23 mouse cellular contexts compared by ENCODE assay signal in the genomic region with DNA sequence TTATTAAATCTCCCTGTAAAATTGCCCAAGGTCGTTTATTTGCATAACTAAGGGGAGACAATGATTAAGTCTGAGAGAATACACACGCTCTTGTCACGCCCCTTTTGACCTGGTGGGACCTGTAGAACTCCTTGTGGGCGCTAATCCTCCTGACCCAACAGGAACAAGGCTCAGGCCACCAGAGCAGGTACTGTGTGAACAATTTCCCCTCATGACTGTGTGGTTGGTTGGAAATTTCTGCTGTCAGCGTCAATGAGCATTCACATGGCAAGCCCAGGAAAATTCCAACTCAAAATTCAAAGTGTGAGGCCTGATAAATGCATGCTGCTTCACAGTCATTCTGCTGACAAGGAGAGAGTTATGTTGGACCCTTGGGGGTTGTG.
A peak's percentile ranks its signal among the peaks of the same experiment; 100 is the strongest.
DNase-seq lines count a peak whose midpoint lies in the region; ATAC-seq and TF ChIP-seq lines count a peak whose summit lies in the region.
"Had no signal": no experiment of that assay in that cellular context is flagged by ENCODE, and none has a peak within 500 bp of the region (broad histone marks: within the 10 kb centered on the region; RNA-seq: fewer than 3 reads in every experiment).

No protein-coding gene starts in this region.

- no peak overlapping the region for H3K4me3 ChIP-seq in kidney, embryonic 15.5 days (replicated peaks)
- no peak overlapping the region for H3K4me3 ChIP-seq in midbrain, embryonic 11.5 days (ENCODE audit: low read depth, low read length)
- H3K4me3 ChIP-seq in midbrain, embryonic 10.5 days, result no peak overlapping the region
- no peak overlapping the region for H3K4me3 ChIP-seq in ES-E14 (ENCODE audit: insufficient read depth in 1 of 2, low read depth in 1 of 2, low read length in 2 of 2, poor library complexity in 1 of 2, severe bottlenecking in 1 of 2)
- H3K4me3 ChIP-seq in midbrain, postnatal 0 days (ENCODE audit: low read depth, low read length), result no peak overlapping the region
- H3K4me3 ChIP-seq: embryonic facial prominence, embryonic 10.5 days; heart, embryonic 12.5 days; layer of hippocampus, adult 2 months; limb, embryonic 13.5 days; liver, embryonic 13.5 days had no signal

- DNase-seq in kidney, adult 18-20 months, result peak; percentile 20
- DNase-seq in midbrain, embryonic 11.5 days (ENCODE audit: low spot score, missing footprints), result peak; percentile 61
- no peak for DNase-seq in midbrain, embryonic 10.5 days (ENCODE audit: low spot score)
- DNase-seq in ES-E14 (ENCODE audit: low read depth, low spot score), result peak; percentile 26
- DNase-seq in midbrain, postnatal 0 days (ENCODE audit: low spot score), result no peak
- no peak for DNase-seq in spleen, adult 18-20 months
- DNase-seq: adrenal gland, adult 2 months; cerebellum, adult 11 months; cerebellum, adult 9-11 months; forebrain, postnatal 0 days; gastrocnemius, postnatal 25 days; heart, adult 18-20 months; heart, postnatal 10 days; layer of hippocampus, postnatal 36 days; liver, embryonic 13.5 days; lung, adult 2 months; lung, postnatal 14 days had no signal

- in situ Hi-C loops in ES-E14 (cut with MboI; ENCODE audit: low sequenced_read_pairs in 2 of 2, unreplicated experiment in 2 of 2), result no loop called here

- no peak overlapping the region for H3K27ac ChIP-seq in kidney, embryonic 15.5 days
- H3K27ac ChIP-seq in midbrain, embryonic 11.5 days (ENCODE audit: low read depth, low read length), result no peak overlapping the region
- H3K27ac ChIP-seq in midbrain, embryonic 10.5 days (replicated peaks), result no peak overlapping the region
- no peak overlapping the region; the same call in 1 of the 2 replicates for H3K27ac ChIP-seq in ES-E14 (ENCODE audit: insufficient read depth, low read depth, low read length, poor library complexity, severe bottlenecking)
- peak overlapping the region; percentile 18; the same call in 1 of the 2 replicates for H3K27ac ChIP-seq in midbrain, postnatal 0 days (ENCODE audit: low read depth, low read length)
- H3K27ac ChIP-seq: layer of hippocampus, adult 2 months; limb, embryonic 13.5 days; liver, embryonic 13.5 days had no signal

- no peak overlapping the region for H3K9ac ChIP-seq in kidney, embryonic 15.5 days
- H3K9ac ChIP-seq in midbrain, embryonic 11.5 days (ENCODE audit: low read length), result no peak overlapping the region
- no peak overlapping the region for H3K9ac ChIP-seq in ES-E14 (ENCODE audit: insufficient read depth, low read depth, low read length, poor library complexity, severe bottlenecking)
- H3K9ac ChIP-seq in midbrain, postnatal 0 days (replicated peaks; ENCODE audit: low read length, poor library complexity, severe bottlenecking), result no peak overlapping the region
- H3K9ac ChIP-seq: forebrain, postnatal 0 days; heart, embryonic 12.5 days; limb, embryonic 13.5 days; liver, embryonic 13.5 days had no signal

- ATAC-seq in kidney, embryonic 15.5 days (replicated peaks; ENCODE audit: low FRiP score), result no peak
- ATAC-seq in midbrain, embryonic 11.5 days (ENCODE audit: low FRiP score), result no peak
- ATAC-seq in midbrain, postnatal 0 days (ENCODE audit: low FRiP score), result no peak
- ATAC-seq: forebrain, postnatal 0 days; inflammation-experienced regulatory T-cells, adult 6 months had no signal

- H3K4me2 ChIP-seq in kidney, embryonic 15.5 days, result no peak overlapping the region
- no peak overlapping the region for H3K4me2 ChIP-seq in midbrain, embryonic 11.5 days
- no peak overlapping the region for H3K4me2 ChIP-seq in midbrain, postnatal 0 days (ENCODE audit: low read depth, low read length, poor library complexity, severe bottlenecking)
- H3K4me2 ChIP-seq: heart, embryonic 12.5 days; limb, embryonic 13.5 days; liver, embryonic 13.5 days had no signal

- WGBS in kidney, embryonic 15.5 days, result 56% methylated on average over 5 of the region's 5 CpGs
- 36% methylated on average over 5 of the region's 5 CpGs for WGBS in midbrain, embryonic 11.5 days
- WGBS in midbrain, embryonic 10.5 days, result 34% methylated on average over 5 of the region's 5 CpGs
- 32% methylated on average over 5 of the region's 5 CpGs for WGBS in midbrain, postnatal 0 days

- H3K4me1 ChIP-seq in kidney, embryonic 15.5 days, result peaks cover 16% of the 10 kb centered on the region
- H3K4me1 ChIP-seq in midbrain, embryonic 11.5 days (ENCODE audit: control insufficient read depth, insufficient read depth, low read length), result peaks cover 15% of the 10 kb centered on the region
- H3K4me1 ChIP-seq in midbrain, embryonic 10.5 days, result peaks cover 71% of the 10 kb centered on the region
- H3K4me1 ChIP-seq in ES-E14 (ENCODE audit: control insufficient read depth in 2 of 2, insufficient read depth in 2 of 2, low read length in 2 of 2, poor library complexity in 1 of 2), result peaks cover 5 to 22% of the 10 kb centered on the region in 2 experiments; a peak in 3 of 4 replicates
- 0 out of 2 replicates have a peak, but pooled peaks cover 2% of the 10 kb centered on the region for H3K4me1 ChIP-seq in midbrain, postnatal 0 days (ENCODE audit: insufficient read depth, low read length)
- H3K4me1 ChIP-seq: heart, embryonic 12.5 days had no signal

- no peaks in the 10 kb centered on the region for H3K27me3 ChIP-seq in kidney, embryonic 15.5 days
- H3K27me3 ChIP-seq in midbrain, embryonic 11.5 days (ENCODE audit: control insufficient read depth, insufficient read depth, low read length), result no peaks in the 10 kb centered on the region
- H3K27me3 ChIP-seq in midbrain, embryonic 10.5 days (ENCODE audit: low read depth, poor library complexity, severe bottlenecking), result no peaks in the 10 kb centered on the region
- H3K27me3 ChIP-seq in midbrain, postnatal 0 days (ENCODE audit: insufficient read depth, low read length), result no peaks in the 10 kb centered on the region
- H3K27me3 ChIP-seq: heart, embryonic 12.5 days; limb, embryonic 13.5 days; liver, embryonic 13.5 days had no signal

- H3K36me3 ChIP-seq in kidney, embryonic 15.5 days, result no peaks in the 10 kb centered on the region
- no peaks in the 10 kb centered on the region for H3K36me3 ChIP-seq in midbrain, embryonic 11.5 days (ENCODE audit: control insufficient read depth, insufficient read depth, low read length)
- no peaks in the 10 kb centered on the region for H3K36me3 ChIP-seq in midbrain, embryonic 10.5 days
- H3K36me3 ChIP-seq in ES-E14 (ENCODE audit: control insufficient read depth, insufficient read depth, low read length, poor library complexity, severe bottlenecking), result no peaks in the 10 kb centered on the region
- H3K36me3 ChIP-seq in midbrain, postnatal 0 days (ENCODE audit: insufficient read depth, low read length), result no peaks in the 10 kb centered on the region
- H3K36me3 ChIP-seq: embryonic facial prominence, embryonic 10.5 days; heart, embryonic 12.5 days; limb, embryonic 13.5 days; liver, embryonic 13.5 days had no signal

- no peak for TF ChIP-seq CTCF in midbrain, postnatal 0 days (IDR thresholded peaks at IDR 0.05)

- H3K9me3 ChIP-seq in kidney, embryonic 15.5 days (replicated peaks), result no peaks in the 10 kb centered on the region
- H3K9me3 ChIP-seq in midbrain, embryonic 11.5 days (ENCODE audit: control insufficient read depth, low read length), result no peaks in the 10 kb centered on the region
- H3K9me3 ChIP-seq in midbrain, embryonic 10.5 days (replicated peaks), result no peaks in the 10 kb centered on the region
- no peaks in the 10 kb centered on the region for H3K9me3 ChIP-seq in ES-E14 (ENCODE audit: control insufficient read depth, insufficient read depth, low read depth, low read length)
- H3K9me3 ChIP-seq in midbrain, postnatal 0 days (ENCODE audit: low read length), result no peaks in the 10 kb centered on the region
- H3K9me3 ChIP-seq: embryonic facial prominence, embryonic 10.5 days; heart, embryonic 12.5 days; limb, embryonic 13.5 days; liver, embryonic 13.5 days had no signal

TF ChIP-seq in ES-E14, 5 proteins besides CTCF, POLR2A, EP300 and RAD21:
- TF ChIP-seq MAFK (IDR thresholded peaks at IDR 0.05; ENCODE audit: insufficient read depth, low read depth, low read length) (no peak), ZNF384 (IDR thresholded peaks at IDR 0.05; ENCODE audit: low read depth, low read length) (no peak), HCFC1 (IDR thresholded peaks at IDR 0.05; ENCODE audit: borderline replicate concordance, insufficient read depth, low read length) (no peak), ZC3H11A (IDR thresholded peaks at IDR 0.05; ENCODE audit: borderline replicate concordance, low read depth, low read length) (no peak), CHD2 (IDR thresholded peaks at IDR 0.05; ENCODE audit: low read depth, low read length) (no peak)

Comparison
In these comparisons a context has a peak if more than half of its experiments do, and no peak if none do; other contexts are left out.
1. DNase-seq: peak in kidney, adult 18-20 months (single experiment), midbrain, embryonic 11.5 days (single experiment) and ES-E14 (single experiment); none in midbrain, embryonic 10.5 days (single experiment), midbrain, postnatal 0 days (single experiment) and spleen, adult 18-20 months (0 of 2).